ENCODE assay signal across 9 mouse cellular contexts in genomic region chr7:45644872-45645590, GRCm38 (mm10). TPM values are rescaled to one million over a fixed set of nuclear protein-coding genes. Genes with fewer than 3 reads are reported as not detected.
DNase-seq lines count a peak whose midpoint lies in the region; ATAC-seq and TF ChIP-seq lines count a peak whose summit lies in the region.
"Had no signal": no experiment of that assay in that cellular context is flagged by ENCODE, and none has a peak within 500 bp of the region (broad histone marks: within the 10 kb centered on the region; RNA-seq: fewer than 3 reads in every experiment).

No protein-coding gene starts in this region.

- no peaks in the 10 kb centered on the region for H3K9me3 ChIP-seq in heart, embryonic 12.5 days (replicated peaks)
- H3K9me3 ChIP-seq in ES-Bruce4 (replicated peaks; ENCODE audit: control insufficient read depth, insufficient read depth, low read length, poor library complexity, severe bottlenecking), result no peaks in the 10 kb centered on the region
- H3K9me3 ChIP-seq in forebrain, postnatal 0 days (ENCODE audit: low read length), result no peaks in the 10 kb centered on the region
- H3K9me3 ChIP-seq in midbrain, embryonic 10.5 days (replicated peaks), result no peaks in the 10 kb centered on the region

- H3K27ac ChIP-seq in heart, embryonic 12.5 days (ENCODE audit: poor library complexity, severe bottlenecking), result no peak overlapping the region
- H3K27ac ChIP-seq in ES-Bruce4 (ENCODE audit: insufficient read depth, low read length), result no peak overlapping the region
- peak overlapping the region; percentile 62 for H3K27ac ChIP-seq in forebrain, postnatal 0 days (ENCODE audit: low read depth, low read length)
- H3K27ac ChIP-seq in midbrain, embryonic 10.5 days (replicated peaks), result peak overlapping the region; percentile 95
- H3K27ac ChIP-seq: macrophage had no signal

- DNase-seq in heart, postnatal 14 days, result no peak
- DNase-seq in forebrain, postnatal 0 days, result no peak
- no peak for DNase-seq in midbrain, embryonic 10.5 days (ENCODE audit: low spot score)
- no peak for DNase-seq in thymus, postnatal 4 days

- WGBS in heart, embryonic 12.5 days, result 73% methylated on average over 6 of the region's 6 CpGs
- 68% methylated on average over 6 of the region's 6 CpGs for WGBS in forebrain, postnatal 0 days
- WGBS in midbrain, embryonic 10.5 days, result 68% methylated on average over 6 of the region's 6 CpGs

- ATAC-seq in heart, embryonic 12.5 days (ENCODE audit: insufficient number of reproducible peaks, low FRiP score), result no peak
- no peak for ATAC-seq in forebrain, postnatal 0 days
- no peak for ATAC-seq in erythroid progenitor cell, adult 5-6 weeks (replicated peaks; ENCODE audit: low FRiP score, poor library complexity, severe bottlenecking)
- no peak for ATAC-seq in activated CD4-positive, CD25-positive, alpha-beta regulatory T cell, adult 4 months

- H3K36me3 ChIP-seq in heart, embryonic 12.5 days, result peaks cover 3% of the 10 kb centered on the region; the same call in 1 of the 2 replicates
- H3K36me3 ChIP-seq in ES-Bruce4 (ENCODE audit: control insufficient read depth, insufficient read depth, low read length, poor library complexity, severe bottlenecking), result no peaks in the 10 kb centered on the region
- no peaks in the 10 kb centered on the region for H3K36me3 ChIP-seq in forebrain, postnatal 0 days (ENCODE audit: insufficient read depth)
- no peaks in the 10 kb centered on the region for H3K36me3 ChIP-seq in midbrain, embryonic 10.5 days

- H3K4me3 ChIP-seq in heart, embryonic 12.5 days, result no peak overlapping the region
- no peak overlapping the region for H3K4me3 ChIP-seq in ES-Bruce4 (ENCODE audit: low read depth, low read length)
- H3K4me3 ChIP-seq in forebrain, postnatal 0 days (ENCODE audit: low read depth, low read length), result no peak overlapping the region; the same call in 1 of the 2 replicates
- H3K4me3 ChIP-seq in midbrain, embryonic 10.5 days, result peak overlapping the region; percentile 64

- TF ChIP-seq EP300 in ES-Bruce4 (IDR thresholded peaks at IDR 0.05; ENCODE audit: insufficient read depth, low read depth, low read length), result no peak

- peak overlapping the region; percentile 33; the same call in 1 of the 2 replicates for H3K9ac ChIP-seq in heart, embryonic 12.5 days
- peak overlapping the region; percentile 19 for H3K9ac ChIP-seq in ES-Bruce4 (ENCODE audit: low read depth, poor library complexity, severe bottlenecking)
- H3K9ac ChIP-seq in forebrain, postnatal 0 days, result no peak overlapping the region

- peaks cover 49% of the 10 kb centered on the region for H3K4me1 ChIP-seq in heart, embryonic 12.5 days (replicated peaks)
- H3K4me1 ChIP-seq in ES-Bruce4 (ENCODE audit: control insufficient read depth, insufficient read depth, low read length), result no peaks in the 10 kb centered on the region
- peaks cover 15% of the 10 kb centered on the region; the same call in 1 of the 2 replicates for H3K4me1 ChIP-seq in forebrain, postnatal 0 days (ENCODE audit: insufficient read depth)
- peaks cover 49% of the 10 kb centered on the region for H3K4me1 ChIP-seq in midbrain, embryonic 10.5 days

- TF ChIP-seq POLR2A in ES-Bruce4 (IDR thresholded peaks at IDR 0.05; ENCODE audit: insufficient read depth, low read length), result no peak

- H3K27me3 ChIP-seq in heart, embryonic 12.5 days (replicated peaks), result no peaks in the 10 kb centered on the region; the same call in 1 of the 2 replicates
- no peaks in the 10 kb centered on the region for H3K27me3 ChIP-seq in ES-Bruce4 (ENCODE audit: control insufficient read depth, insufficient read depth, low read length, poor library complexity, severe bottlenecking)
- H3K27me3 ChIP-seq in forebrain, postnatal 0 days (ENCODE audit: insufficient read depth, low read length), result no peaks in the 10 kb centered on the region
- H3K27me3 ChIP-seq in midbrain, embryonic 10.5 days (ENCODE audit: low read depth, poor library complexity, severe bottlenecking), result peaks cover 22% of the 10 kb centered on the region

- intact Hi-C loops in heart, postnatal 14 days (cut with DNase I), result no loop called here

- TF ChIP-seq CTCF in ES-Bruce4 (IDR thresholded peaks at IDR 0.05; ENCODE audit: low read depth, low read length), result no peak
- TF ChIP-seq CTCF in forebrain, postnatal 0 days (IDR thresholded peaks at IDR 0.05; ENCODE audit: low read depth), result no peak

- H3K4me2 ChIP-seq in heart, embryonic 12.5 days, result peak overlapping the region; percentile 80
- peak overlapping the region; percentile 72 for H3K4me2 ChIP-seq in forebrain, postnatal 0 days (ENCODE audit: low read depth)

RNA-seq across cellular contexts. Expression of gene Mamstr, which starts 5.3 kb away (rescaled TPM):
- 3.3 and 5.4 TPM in 2 replicates for polyA plus RNA-seq in heart, embryonic 12.5 days (2016; fragmentation: Nextera tagmentation; extraction: Ambion mirVana)
- 1 to 10 TPM; 6.4 to 6.9 TPM for total RNA-seq in heart, postnatal 14 days (2021)
- 2.2 and 4.1 TPM in 2 replicates for polyA plus RNA-seq in ES-Bruce4 (2011; ENCODE audit: insufficient read depth, insufficient read length, low read depth, missing spikeins)
- total RNA-seq in forebrain, postnatal 0 days (2014; rRNA removed), result 2.2 and 2.8 TPM in 2 replicates
- 2.6 TPM in 2 replicates for polyA plus RNA-seq in forebrain, postnatal 0 days (2015; fragmentation: Nextera tagmentation; extraction: Ambion mirVana)
- polyA plus RNA-seq in midbrain, embryonic 10.5 days (2016; fragmentation: Nextera tagmentation; extraction: Ambion mirVana), result 2.1 and 3.3 TPM in 2 replicates
- total RNA-seq in erythroid progenitor cell, adult 5-6 weeks (2015; ENCODE audit: low replicate concordance), result not detected in 2 replicates
- total RNA-seq in erythroid progenitor cell, adult 5-6 weeks (2017; ENCODE audit: low replicate concordance), result not detected in 2 replicates
- not detected for polyA plus RNA-seq in activated CD4-positive, CD25-positive, alpha-beta regulatory T cell, adult 4 months (2017; shearing (Covaris generic))
- polyA plus RNA-seq: macrophage had no signal

RNA-seq across cellular contexts. Expression of gene Rasip1, which starts 17.7 kb away (rescaled TPM):
- 36.1 and 38.1 TPM in 2 replicates for polyA plus RNA-seq in heart, embryonic 12.5 days (2016; fragmentation: Nextera tagmentation; extraction: Ambion mirVana)
- total RNA-seq in heart, postnatal 14 days (2021), result 10 to 100 TPM; 42.6 to 42.8 TPM
- polyA plus RNA-seq in ES-Bruce4 (2011; ENCODE audit: insufficient read depth, insufficient read length, low read depth, missing spikeins), result 2.5 and 3.0 TPM in 2 replicates
- total RNA-seq in forebrain, postnatal 0 days (2014; rRNA removed), result 26.5 and 37.4 TPM in 2 replicates
- 22.8 and 27.2 TPM in 2 replicates for polyA plus RNA-seq in forebrain, postnatal 0 days (2015; fragmentation: Nextera tagmentation; extraction: Ambion mirVana)
- 4.8 and 5.5 TPM in 2 replicates for polyA plus RNA-seq in midbrain, embryonic 10.5 days (2016; fragmentation: Nextera tagmentation; extraction: Ambion mirVana)
- total RNA-seq in erythroid progenitor cell, adult 5-6 weeks (2015; ENCODE audit: low replicate concordance), result not detected in 2 replicates
- not detected in 2 replicates for total RNA-seq in erythroid progenitor cell, adult 5-6 weeks (2017; ENCODE audit: low replicate concordance)
- polyA plus RNA-seq in activated CD4-positive, CD25-positive, alpha-beta regulatory T cell, adult 4 months (2017; shearing (Covaris generic)), result under 1 TPM in 1 of 2 experiments, not detected in 1; 0.50 TPM

RNA-seq across cellular contexts. Expression of gene Fut2, which starts 21.2 kb away (rescaled TPM):
- polyA plus RNA-seq in heart, embryonic 12.5 days (2016; fragmentation: Nextera tagmentation; extraction: Ambion mirVana), result 0.77 TPM in 2 replicates
- under 1 TPM; 0.37 to 0.69 TPM for total RNA-seq in heart, postnatal 14 days (2021)
- polyA plus RNA-seq in ES-Bruce4 (2011; ENCODE audit: insufficient read depth, insufficient read length, low read depth, missing spikeins), result 0.87 TPM in 1 of 2 replicates, not detected in the other
- 0.15 TPM in 1 of 2 replicates, not detected in the other for total RNA-seq in forebrain, postnatal 0 days (2014; rRNA removed)
- polyA plus RNA-seq in forebrain, postnatal 0 days (2015; fragmentation: Nextera tagmentation; extraction: Ambion mirVana), result 0.06 and 0.13 TPM in 2 replicates
- 0.05 TPM in 1 of 2 replicates, not detected in the other for polyA plus RNA-seq in midbrain, embryonic 10.5 days (2016; fragmentation: Nextera tagmentation; extraction: Ambion mirVana)
- not detected in 2 replicates for total RNA-seq in erythroid progenitor cell, adult 5-6 weeks (2015; ENCODE audit: low replicate concordance)
- not detected in 2 replicates for total RNA-seq in erythroid progenitor cell, adult 5-6 weeks (2017; ENCODE audit: low replicate concordance)
- polyA plus RNA-seq in activated CD4-positive, CD25-positive, alpha-beta regulatory T cell, adult 4 months (2017; shearing (Covaris generic)), result not detected
- polyA plus RNA-seq: macrophage had no signal

RNA-seq across cellular contexts. Expression of gene Izumo1, which starts 23.4 kb away (rescaled TPM):
- polyA plus RNA-seq in heart, embryonic 12.5 days (2016; fragmentation: Nextera tagmentation; extraction: Ambion mirVana), result 0.35 and 0.65 TPM in 2 replicates
- under 1 TPM; 0.54 to 0.67 TPM for total RNA-seq in heart, postnatal 14 days (2021)
- 4.6 and 5.8 TPM in 2 replicates for polyA plus RNA-seq in ES-Bruce4 (2011; ENCODE audit: insufficient read depth, insufficient read length, low read depth, missing spikeins)
- total RNA-seq in forebrain, postnatal 0 days (2014; rRNA removed), result 0.08 and 0.14 TPM in 2 replicates
- polyA plus RNA-seq in forebrain, postnatal 0 days (2015; fragmentation: Nextera tagmentation; extraction: Ambion mirVana), result not detected in 2 replicates
- polyA plus RNA-seq in midbrain, embryonic 10.5 days (2016; fragmentation: Nextera tagmentation; extraction: Ambion mirVana), result 0.16 TPM in 1 of 2 replicates, not detected in the other
- not detected in 2 replicates for total RNA-seq in erythroid progenitor cell, adult 5-6 weeks (2015; ENCODE audit: low replicate concordance)
- total RNA-seq in erythroid progenitor cell, adult 5-6 weeks (2017; ENCODE audit: low replicate concordance), result not detected in 2 replicates
- polyA plus RNA-seq in activated CD4-positive, CD25-positive, alpha-beta regulatory T cell, adult 4 months (2017; shearing (Covaris generic)), result not detected
- polyA plus RNA-seq: macrophage had no signal

RNA-seq across cellular contexts. Expression of gene Fut1, which starts 27.9 kb away (rescaled TPM):
- polyA plus RNA-seq in heart, embryonic 12.5 days (2016; fragmentation: Nextera tagmentation; extraction: Ambion mirVana), result not detected in 2 replicates
- total RNA-seq in heart, postnatal 14 days (2021), result under 1 TPM in 1 of 2 experiments, not detected in 1; 0.12 TPM
- 3.0 and 3.9 TPM in 2 replicates for polyA plus RNA-seq in ES-Bruce4 (2011; ENCODE audit: insufficient read depth, insufficient read length, low read depth, missing spikeins)
- total RNA-seq in forebrain, postnatal 0 days (2014; rRNA removed), result 0.08 and 0.29 TPM in 2 replicates
- polyA plus RNA-seq in forebrain, postnatal 0 days (2015; fragmentation: Nextera tagmentation; extraction: Ambion mirVana), result not detected in 2 replicates
- polyA plus RNA-seq in midbrain, embryonic 10.5 days (2016; fragmentation: Nextera tagmentation; extraction: Ambion mirVana), result not detected in 2 replicates
- total RNA-seq in erythroid progenitor cell, adult 5-6 weeks (2015; ENCODE audit: low replicate concordance), result not detected in 2 replicates
- total RNA-seq in erythroid progenitor cell, adult 5-6 weeks (2017; ENCODE audit: low replicate concordance), result not detected in 2 replicates
- not detected for polyA plus RNA-seq in activated CD4-positive, CD25-positive, alpha-beta regulatory T cell, adult 4 months (2017; shearing (Covaris generic))
- polyA plus RNA-seq: macrophage had no signal

Comparison
In these comparisons a context has a peak if more than half of its experiments do, and no peak if none do; other contexts are left out.
1. H3K27ac ChIP-seq: peak in forebrain, postnatal 0 days (single experiment) and midbrain, embryonic 10.5 days (single experiment); none in heart, embryonic 12.5 days (single experiment) and ES-Bruce4 (single experiment).